Mouse (Mus musculus) cerebellum, postnatal 25 days (tissue): Measurements from ENCODE around the gene Zfyve21.

Experiments
- DNase-seq, 2 experiments: peaks; one replicate each; pipeline ENCODE4 v3.0.0; 2021; ENCODE audit warnings: mixed read lengths in 2 of 2

The Zfyve21 gene

DNA sequence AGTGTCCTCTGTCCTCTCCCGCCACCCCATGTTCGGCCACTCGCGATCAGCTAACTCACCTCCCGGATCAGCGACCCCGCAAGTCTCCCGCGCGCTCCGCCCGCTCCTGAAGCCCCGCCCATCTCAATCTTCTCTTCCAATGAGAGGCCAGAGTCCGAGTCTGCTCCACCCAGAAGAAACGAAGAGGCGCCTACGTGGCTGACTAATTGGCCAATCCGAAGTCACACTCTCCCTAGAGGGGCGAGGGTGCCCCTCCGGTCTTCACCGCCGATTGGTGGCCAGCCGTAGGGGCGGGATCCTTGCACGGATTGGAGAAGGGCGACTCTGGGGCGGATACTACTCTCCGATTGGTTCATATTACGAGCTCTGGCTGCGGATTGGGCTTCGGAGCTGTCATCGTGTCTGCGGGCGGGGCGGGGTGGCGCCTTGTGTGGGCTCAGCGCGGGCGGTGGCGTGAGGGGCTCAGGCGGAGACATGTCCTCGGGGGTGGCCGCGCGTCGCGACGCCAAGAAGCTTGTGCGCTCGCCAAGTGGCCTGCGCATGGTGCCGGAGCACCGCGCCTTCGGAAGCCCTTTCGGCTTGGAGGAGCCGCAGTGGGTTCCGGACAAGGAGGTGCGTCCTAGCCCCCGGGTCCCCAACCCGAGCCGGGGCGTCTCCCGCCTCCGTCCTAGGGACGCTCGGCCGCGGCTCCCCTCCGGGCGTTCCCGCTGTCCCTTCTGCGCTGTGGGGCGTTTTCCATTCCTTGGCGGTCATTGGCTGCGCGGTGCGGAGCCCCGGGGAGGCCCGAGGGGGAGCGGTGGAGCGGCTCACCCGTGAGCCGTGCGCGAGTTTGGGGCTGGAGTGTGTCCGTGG, at the start of gene Zfyve21, which contains the start of gene Xrcc3:
TSS of gene Zfyve21 (plus strand) at position 405 of the 852 bp plus-strand sequence.
TSS of gene Xrcc3 (minus strand) at position 108 of the 852 bp plus-strand sequence.
- peak; percentile 94 to 97 for DNase-seq

DNA sequence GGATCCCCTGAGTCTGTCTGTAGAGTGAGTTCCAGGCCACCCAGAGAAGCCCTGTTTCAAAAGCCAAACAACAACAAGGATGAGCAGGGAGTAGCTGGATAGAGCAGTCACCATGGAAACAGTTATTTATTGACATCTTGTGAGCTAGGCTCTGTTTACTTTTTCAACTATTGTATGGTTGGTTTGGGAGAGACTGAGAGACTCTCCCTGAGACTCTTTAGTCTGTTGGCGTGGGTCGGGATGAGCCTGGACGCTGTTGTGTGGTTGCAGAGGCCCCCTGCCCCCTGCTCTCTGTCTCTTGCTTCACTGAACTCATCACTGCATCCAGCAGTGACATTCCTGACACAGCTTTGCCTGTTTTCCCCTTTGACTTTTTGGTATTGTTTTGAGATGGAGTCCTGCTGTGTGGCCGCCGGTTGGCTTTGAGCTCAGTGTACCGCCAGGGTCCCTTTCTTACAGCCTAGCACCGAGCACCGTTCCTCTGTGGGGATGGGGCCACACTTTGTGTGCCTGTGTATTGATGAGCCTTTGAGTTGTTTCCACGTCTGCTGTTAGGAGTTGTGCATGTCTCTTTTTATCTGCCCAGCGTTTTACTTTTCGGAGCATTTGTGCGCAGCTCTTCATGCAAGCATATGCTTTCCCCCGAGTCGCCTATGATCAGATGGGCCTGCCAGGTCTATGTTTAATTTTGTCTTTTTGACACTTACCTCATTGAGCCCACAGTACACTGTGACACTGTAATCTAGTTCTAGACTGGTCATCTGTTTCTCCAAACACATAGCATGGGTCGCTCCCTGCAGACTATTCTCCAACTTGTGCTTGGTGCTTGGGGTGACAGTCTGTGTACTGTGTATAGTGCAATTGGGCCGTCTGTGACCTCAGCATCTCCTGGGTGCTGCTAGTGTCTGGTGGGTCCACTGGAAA, 47.4 kb upstream of the Zfyve21 start:
- peak; percentile 51 to 56 for DNase-seq

DNA sequence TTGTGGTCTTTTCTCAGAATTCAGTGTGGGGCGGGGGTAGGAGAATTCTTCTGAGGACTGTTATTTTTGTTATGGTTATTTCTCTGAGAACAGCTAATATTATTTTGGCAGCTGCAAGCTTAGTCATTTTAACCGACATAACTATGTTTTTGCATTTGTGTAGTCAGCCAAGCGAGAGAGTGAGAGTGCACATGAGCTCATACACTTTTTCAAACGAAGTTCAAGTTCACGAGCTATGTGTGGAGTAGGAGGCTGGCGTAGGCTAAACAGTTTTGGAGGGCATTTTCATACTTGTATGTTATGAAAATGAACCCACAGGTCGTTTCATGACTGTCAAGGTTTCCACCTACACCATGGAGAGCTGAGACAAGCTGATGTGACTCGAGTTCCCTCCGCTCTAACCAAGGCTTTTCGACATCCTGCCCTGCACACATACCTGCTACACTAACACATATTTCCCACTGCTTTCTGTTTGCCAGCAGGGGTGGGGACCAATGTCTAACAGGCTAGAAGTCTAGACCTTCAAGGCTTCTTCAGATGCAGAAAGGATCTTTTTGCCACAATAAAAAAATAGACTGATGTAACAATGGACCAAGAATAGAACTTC, 45.5 kb upstream of the Zfyve21 start:
- DNase-seq, result no peak

DNA sequence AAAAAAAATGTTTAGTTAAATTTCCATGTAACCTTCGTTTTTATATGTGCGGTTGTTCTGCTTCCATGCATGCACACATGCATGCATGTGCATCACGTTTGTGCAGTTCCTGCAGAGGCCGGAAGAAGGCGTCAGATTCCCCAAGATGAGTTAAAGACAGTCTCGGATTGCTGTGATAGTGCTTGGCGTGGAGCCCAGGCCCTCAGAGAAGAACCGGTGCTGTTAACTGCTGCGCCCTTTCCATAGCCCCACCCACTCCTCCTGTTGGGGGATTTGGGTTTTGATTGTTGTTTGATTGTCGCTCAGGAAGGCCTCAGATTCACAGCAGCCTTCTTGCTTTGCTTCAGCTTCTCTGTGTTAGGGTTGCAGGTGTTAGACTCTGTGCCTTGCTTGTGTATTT, 44.7 kb upstream of the Zfyve21 start:
- peak; percentile 54 to 76 for DNase-seq

- DNase-seq, result no peak
Measured at GRCm38 (mm10) chr12:111769816-111770577, 44.0 kb upstream of the Zfyve21 start.

DNA sequence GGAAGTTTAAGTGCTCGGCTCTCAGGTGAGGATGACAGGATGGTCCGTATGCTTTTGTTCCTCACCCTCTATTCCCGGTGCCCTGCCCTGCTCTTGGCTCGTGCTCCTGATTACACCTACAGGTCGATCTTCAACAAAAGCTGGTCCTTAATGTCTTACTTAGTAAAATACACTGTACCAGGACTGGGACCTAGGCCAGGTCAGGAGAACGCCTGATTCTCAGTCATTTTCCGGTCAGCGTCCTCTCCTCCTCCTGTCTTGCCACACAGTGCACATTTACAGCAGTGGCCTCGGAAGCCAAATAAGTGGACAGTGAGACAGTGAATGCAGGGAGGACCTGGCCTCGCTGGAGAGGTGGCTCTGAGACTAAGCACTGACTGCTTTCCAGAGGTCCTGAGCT, 43.3 kb upstream of the Zfyve21 start:
- peak in 1 of 2 experiments; percentile 38 for DNase-seq

- DNase-seq, result no peak
Measured at GRCm38 (mm10) chr12:111774156-111774555, 39.8 kb upstream of the Zfyve21 start.

- DNase-seq, result no peak
Measured at GRCm38 (mm10) chr12:111774845-111775244, 39.1 kb upstream of the Zfyve21 start.

DNA sequence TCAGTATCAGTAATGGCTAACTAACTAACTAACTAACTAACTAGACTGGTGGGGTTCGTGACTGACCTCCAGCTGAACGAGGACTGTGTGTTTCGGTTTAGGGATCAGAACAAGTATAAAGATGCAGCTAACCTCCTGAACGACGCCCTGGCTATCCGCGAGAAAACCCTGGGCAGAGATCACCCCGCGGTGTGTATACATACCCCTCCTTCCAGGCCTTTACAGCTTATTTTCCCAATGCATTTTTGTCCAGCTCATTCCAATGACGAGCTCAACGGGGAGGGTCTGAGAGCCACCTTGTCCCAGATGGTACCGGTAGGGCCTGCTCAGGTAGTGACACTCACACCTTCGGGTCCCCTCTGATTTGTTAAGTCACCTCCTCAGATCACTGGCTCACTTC, 36.1 kb upstream of the Zfyve21 start:
- no peak for DNase-seq

GRCm38 (mm10) chr12:111779544-111779943, 34.4 kb upstream of the Zfyve21 start:
- no peak for DNase-seq

DNA sequence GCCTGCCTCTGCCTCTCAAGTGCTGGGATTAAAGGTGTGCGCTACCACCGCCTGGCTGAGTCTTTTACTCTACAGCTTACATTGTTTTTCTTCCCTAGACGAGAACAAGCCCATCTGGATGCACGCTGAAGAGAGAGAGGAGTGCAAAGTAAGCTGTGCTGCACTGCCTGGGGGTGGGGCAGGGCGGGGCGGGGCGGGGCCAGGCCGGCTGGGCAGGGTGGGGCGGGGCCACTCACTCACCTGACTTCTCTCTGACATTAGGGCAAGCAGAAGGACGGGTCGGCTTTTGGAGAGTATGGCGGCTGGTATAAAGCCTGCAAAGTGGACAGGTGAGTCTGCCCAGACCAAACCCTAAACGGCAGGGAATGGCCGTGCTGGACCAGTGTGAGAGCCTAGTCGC, 28.8 kb upstream of the Zfyve21 start:
- no peak for DNase-seq

DNA sequence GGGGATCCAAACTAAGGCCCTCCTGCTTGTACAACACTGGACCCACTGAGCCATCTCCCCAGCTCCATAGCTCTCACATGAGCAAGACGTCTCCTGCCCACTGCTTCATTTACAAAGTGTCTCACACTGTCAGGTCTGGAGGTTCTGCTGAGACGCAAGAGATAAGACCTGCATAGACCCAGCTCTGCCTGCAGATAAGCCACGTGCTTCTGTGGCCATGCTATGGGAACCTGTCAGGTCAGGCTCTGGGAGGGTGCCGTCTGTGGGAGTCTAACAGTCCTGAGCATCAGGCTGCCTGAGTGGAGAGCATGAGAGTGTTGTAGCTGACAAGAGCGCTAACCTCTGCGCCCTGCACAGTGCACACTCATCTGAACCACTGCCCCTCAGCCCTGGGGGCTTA, 27.0 kb upstream of the Zfyve21 start:
- DNase-seq, result no peak

GRCm38 (mm10) chr12:111790090-111790489, 23.9 kb upstream of the Zfyve21 start:
- DNase-seq, result no peak

DNA sequence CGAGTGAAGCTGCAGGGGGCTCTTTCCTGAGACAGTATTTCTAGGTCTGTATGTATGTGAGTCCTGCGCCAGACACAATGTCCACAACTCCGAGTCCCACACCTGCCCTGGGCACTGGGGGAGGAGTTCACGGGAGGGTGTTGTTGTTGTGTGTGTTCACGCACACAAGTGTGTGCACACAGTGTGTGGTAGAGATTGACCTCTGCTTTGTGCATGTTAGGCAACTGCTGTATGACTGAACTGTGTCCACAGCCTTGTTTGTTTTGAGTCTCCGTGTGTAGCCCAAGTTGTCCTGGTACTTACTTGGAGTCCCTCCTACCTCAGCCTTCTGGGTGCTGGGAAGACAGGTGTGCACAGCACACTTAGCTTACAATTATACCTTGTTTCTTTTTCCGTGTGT, 23.3 kb upstream of the Zfyve21 start:
- DNase-seq, result no peak

DNA sequence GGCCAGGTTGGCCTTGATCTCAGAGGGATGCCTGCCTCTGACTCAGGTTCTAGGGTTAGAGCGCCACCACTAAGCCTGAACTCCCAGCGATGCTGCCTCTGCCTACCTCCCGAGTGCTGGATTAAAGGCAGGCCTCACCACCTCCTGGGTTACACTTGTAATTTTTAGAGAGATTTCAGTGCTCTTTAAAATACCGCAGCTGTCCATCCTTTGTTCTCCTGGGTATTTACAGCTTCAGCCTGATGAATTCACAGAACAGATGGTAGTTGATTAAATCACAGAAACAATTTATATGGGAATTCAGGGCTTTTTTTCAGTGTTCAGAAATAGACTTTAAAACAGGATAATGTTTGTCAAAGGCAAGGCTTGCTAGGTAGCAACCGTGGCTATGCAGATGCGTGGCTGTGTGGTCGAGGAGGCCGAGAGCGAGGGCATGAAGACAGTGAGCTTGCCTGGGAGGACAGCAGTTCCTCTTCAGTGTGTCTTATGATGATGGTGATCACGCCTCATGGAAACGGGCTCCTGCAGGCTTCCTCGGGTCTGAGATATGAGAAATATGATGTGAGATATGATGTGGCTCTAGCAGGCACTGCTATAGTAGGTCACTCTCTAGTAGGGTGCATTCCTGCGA, 22.4 kb upstream of the Zfyve21 start:
- DNase-seq, result no peak

- DNase-seq, result peak; percentile 59 to 73
Measured at GRCm38 (mm10) chr12:111794102-111794501, 19.9 kb upstream of the Zfyve21 start.

DNA sequence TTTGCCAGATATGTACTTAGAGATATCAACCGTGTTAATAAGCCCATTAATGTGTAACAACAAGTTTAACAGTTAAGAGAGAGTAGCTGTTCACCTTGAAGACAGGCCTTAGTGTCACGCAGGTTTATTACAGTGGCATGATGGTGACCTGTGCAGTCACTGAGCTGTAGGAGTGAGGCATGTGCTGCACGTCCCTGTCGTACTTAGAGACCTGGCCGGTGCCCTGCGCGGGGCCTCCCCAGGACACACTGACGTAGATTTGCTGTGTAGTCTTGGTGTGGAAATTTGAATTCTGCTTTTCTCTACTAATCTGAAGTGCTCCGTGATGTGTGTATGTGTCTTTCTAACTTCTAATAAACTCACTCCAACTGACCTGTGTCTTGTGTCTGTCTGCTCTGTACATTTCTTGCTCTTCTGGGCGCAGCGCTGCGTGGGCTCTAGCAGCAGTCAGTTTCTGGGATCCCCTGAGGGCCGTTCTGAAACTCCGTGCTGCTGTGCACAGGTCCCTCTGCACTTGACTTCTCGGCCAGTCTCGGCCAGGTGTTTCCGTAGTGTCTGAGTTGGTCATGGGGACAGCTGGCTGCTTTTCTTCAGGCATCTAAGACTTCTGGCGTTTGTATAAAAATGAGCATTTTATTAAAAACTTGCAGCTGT, 19.3 kb upstream of the Zfyve21 start:
- no peak for DNase-seq

DNA sequence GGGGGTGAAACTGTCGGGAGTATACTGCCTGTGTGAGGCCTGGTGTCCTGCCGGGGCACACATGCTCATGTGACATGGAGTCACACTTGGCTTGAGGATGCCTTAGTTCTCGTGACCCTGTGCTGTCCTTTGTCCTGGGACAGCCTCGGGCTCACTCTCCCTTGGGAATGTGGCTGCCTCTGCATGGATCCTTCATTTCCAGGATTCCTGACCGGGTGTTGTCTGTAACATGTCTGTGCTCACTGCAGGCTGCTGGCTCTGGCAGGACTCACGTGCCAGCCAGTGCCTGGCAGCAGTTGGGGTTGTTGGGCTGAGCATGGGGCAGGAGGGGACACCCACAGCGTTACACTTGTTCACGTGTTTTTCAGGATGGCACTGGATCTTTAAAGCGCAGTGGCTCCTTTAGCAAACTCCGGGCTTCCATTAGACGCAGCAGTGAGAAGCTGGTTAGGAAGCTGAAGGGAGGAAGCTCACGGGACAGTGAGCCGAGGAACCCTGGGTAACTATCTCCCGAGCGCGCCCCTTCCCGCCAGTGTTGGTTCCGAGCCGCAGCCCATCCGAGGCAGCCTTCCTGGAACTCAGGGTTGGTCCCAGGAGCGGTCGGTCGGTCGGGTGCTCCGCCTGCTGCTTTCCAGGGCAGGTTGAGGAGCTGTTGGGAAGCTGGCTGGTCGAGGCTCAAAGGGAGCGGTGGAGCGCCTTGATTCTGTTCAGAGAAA, 18.6 kb upstream of the Zfyve21 start:
- peak; percentile 76 to 79 for DNase-seq

DNA sequence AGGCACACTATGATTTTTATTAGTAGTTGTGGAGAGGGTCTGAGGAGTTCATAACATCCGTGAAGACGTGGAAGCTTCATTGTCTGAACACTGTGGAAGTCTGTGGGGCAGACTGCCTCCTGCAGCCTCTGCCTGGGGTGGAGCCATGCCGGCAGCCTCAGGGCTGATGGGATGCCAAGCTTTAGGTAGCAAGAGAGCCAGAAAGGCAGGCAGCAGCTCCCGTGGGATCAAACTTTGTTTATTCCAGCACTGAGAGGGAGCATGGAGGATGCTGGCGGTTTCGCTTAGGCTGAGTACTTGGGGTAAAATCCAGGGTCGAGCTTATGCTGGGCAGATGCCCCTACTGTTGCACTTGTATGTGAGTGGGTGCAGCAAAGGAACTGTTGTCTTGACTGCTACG, 16.7 kb upstream of the Zfyve21 start:
- no peak for DNase-seq

DNA sequence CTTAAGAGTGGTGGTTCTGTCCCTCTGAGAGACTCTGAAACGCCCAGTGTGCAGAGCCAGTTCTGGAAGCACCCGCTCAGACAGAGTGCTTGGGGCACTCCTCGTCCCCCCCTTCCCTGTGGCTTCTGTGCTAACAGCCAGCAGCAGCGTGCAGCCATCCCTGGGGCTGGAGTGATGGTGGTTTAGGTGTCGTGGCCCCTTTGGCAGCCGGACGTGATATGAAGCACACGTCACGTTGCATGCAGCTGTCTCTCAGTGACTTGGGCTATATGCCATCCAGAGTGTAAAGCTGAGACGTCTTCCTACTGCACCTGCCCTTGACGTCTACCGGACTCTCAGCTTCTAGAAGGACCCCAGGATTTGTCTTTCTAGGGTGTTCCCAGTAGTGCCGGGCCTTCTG, 15.5 kb upstream of the Zfyve21 start:
- DNase-seq, result no peak
